In the genomic region with DNA sequence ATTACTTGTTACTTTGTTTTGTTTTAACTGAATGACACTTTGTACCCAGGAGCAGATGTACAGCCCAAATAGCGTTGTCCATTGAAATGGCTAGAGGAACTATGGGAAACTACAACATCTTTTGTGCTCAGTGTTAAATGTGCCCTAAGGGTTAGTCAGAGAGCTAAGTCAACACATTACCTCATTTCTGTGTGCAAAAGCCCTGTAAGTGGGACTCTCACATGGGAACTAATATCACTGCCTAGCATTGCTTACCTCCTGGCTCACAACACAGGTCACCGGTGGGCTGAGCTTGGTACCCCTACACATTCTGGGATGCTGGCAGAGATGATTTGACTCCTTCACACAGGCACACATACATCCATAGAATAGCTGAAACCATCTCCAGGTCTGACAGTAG, we compare ENCODE assay signal across 24 mouse cellular contexts. TPM values are rescaled to one million over a fixed set of nuclear protein-coding genes. Genes with fewer than 3 reads are reported as not detected.
"Had no signal": no experiment of that assay in that cellular context is flagged by ENCODE, and none has a peak within 500 bp of the region (broad histone marks: within the 10 kb centered on the region; RNA-seq: fewer than 3 reads in every experiment).

No protein-coding gene starts in this region.

- H3K9me3 ChIP-seq: neural tube, embryonic 12.5 days; neural tube, embryonic 13.5 days; neural tube, embryonic 15.5 days; stomach, embryonic 15.5 days had no signal

- DNase-seq: retina, postnatal 1 day; right cerebral cortex, adult 18-20 months; right cerebral cortex, postnatal 14 days; right cerebral cortex, postnatal 25 days; right cerebral cortex, postnatal 4 days; spleen, adult 18-20 months; thymus, adult 18-20 months; thymus, adult 2 months; thymus, postnatal 14 days; thymus, postnatal 25 days; thymus, postnatal 36 days; thymus, postnatal 4 days had no signal

- H3K9ac ChIP-seq: neural tube, embryonic 12.5 days; neural tube, embryonic 13.5 days; neural tube, embryonic 15.5 days; stomach, embryonic 15.5 days had no signal

- H3K27ac ChIP-seq: neural tube, embryonic 12.5 days; neural tube, embryonic 13.5 days; neural tube, embryonic 15.5 days; stomach, embryonic 15.5 days had no signal

- H3K36me3 ChIP-seq: neural tube, embryonic 12.5 days; neural tube, embryonic 13.5 days; neural tube, embryonic 15.5 days; stomach, embryonic 15.5 days had no signal

- H3K27me3 ChIP-seq: neural tube, embryonic 12.5 days; neural tube, embryonic 13.5 days; neural tube, embryonic 15.5 days; stomach, embryonic 15.5 days had no signal

- H3K4me3 ChIP-seq: neural tube, embryonic 12.5 days; neural tube, embryonic 13.5 days; neural tube, embryonic 15.5 days; stomach, embryonic 15.5 days had no signal

- H3K4me2 ChIP-seq: neural tube, embryonic 12.5 days; neural tube, embryonic 13.5 days; neural tube, embryonic 15.5 days; stomach, embryonic 15.5 days had no signal

- H3K4me1 ChIP-seq: neural tube, embryonic 12.5 days; neural tube, embryonic 13.5 days; neural tube, embryonic 15.5 days; stomach, embryonic 15.5 days had no signal

RNA-seq across cellular contexts. Expression of gene Drd3, which starts 55.6 kb away (rescaled TPM):
- total RNA-seq: neutrophil, adult 5-6 weeks had no signal
- polyA plus RNA-seq: neural tube, embryonic 11.5 days; neural tube, embryonic 12.5 days; neural tube, embryonic 13.5 days; neural tube, embryonic 14.5 days; neural tube, embryonic 15.5 days; spleen, adult 2 months; stomach, embryonic 14.5 days; testis, adult 2 months; thymus, adult 2 months; thymus, postnatal 0 days; urinary bladder, adult 2 months had no signal
